Mouse (Mus musculus): ENCODE measurements around the gene Aoah.

DNA sequence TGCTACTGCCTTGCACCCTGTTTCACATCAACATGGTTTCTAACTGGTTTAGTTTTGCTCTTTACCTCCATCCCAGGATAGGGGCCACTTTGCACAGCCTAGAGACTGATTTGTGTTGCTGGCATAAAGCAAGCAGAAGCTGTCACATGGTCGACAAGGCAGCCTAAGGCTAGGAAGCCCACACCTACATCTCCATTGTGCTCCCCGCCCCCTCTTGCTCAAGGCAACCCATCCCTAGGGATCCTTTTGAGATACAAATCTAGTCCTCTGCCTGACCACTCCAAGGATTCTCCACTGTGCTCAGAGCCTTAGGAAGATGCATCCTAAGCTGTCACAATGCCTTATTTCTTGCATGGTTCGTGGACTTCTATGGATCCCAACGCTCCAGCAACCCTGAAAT lies 110.2 kb downstream of the Aoah start:
- TF ChIP-seq CEBPB (IDR thresholded peaks at IDR 0.05; ENCODE audit: low read depth) (no peak), CTCF (IDR thresholded peaks at IDR 0.05; ENCODE audit: control insufficient read depth, insufficient read depth, insufficient read length) (no peak), MAX (IDR thresholded peaks at IDR 0.05) (no peak), MYOG (IDR thresholded peaks at IDR 0.05; ENCODE audit: control insufficient read depth, extremely low read depth, insufficient read length) (no peak), MYOD1 (IDR thresholded peaks at IDR 0.05; ENCODE audit: control insufficient read depth, insufficient read length, low read depth) (no peak)

Measured in C2C12 (cell line).